Mouse (Mus musculus) ES-E14 (cell line): ENCODE data around the gene Acap3.

ENCODE experiments used
- CHD2 ChIP-seq: IDR thresholded peaks from 2 replicates; pipeline ENCODE4 v1.6.1; 2014; ENCODE audit warnings: mild to moderate bottlenecking, low read depth, low read length, inconsistent platforms
- HCFC1 ChIP-seq: IDR thresholded peaks from 2 replicates; pipeline ENCODE4 v1.6.1; 2012; ENCODE audit warnings: low read length, inconsistent platforms, borderline replicate concordance; ENCODE audit not compliant: insufficient read depth
- MAFK ChIP-seq: IDR thresholded peaks from 2 replicates; pipeline ENCODE4 v1.6.1; 2014; ENCODE audit warnings: mild to moderate bottlenecking, low read depth, low read length, inconsistent platforms; ENCODE audit not compliant: insufficient read depth
- ZC3H11A ChIP-seq: IDR thresholded peaks from 2 replicates; pipeline ENCODE4 v1.6.1; 2012; ENCODE audit warnings: low read depth, mild to moderate bottlenecking, inconsistent platforms, low read length, borderline replicate concordance
- ZNF384 ChIP-seq: IDR thresholded peaks from 2 replicates; pipeline ENCODE4 v1.6.1; 2012; ENCODE audit warnings: low read depth, low read length, inconsistent platforms

DNA sequence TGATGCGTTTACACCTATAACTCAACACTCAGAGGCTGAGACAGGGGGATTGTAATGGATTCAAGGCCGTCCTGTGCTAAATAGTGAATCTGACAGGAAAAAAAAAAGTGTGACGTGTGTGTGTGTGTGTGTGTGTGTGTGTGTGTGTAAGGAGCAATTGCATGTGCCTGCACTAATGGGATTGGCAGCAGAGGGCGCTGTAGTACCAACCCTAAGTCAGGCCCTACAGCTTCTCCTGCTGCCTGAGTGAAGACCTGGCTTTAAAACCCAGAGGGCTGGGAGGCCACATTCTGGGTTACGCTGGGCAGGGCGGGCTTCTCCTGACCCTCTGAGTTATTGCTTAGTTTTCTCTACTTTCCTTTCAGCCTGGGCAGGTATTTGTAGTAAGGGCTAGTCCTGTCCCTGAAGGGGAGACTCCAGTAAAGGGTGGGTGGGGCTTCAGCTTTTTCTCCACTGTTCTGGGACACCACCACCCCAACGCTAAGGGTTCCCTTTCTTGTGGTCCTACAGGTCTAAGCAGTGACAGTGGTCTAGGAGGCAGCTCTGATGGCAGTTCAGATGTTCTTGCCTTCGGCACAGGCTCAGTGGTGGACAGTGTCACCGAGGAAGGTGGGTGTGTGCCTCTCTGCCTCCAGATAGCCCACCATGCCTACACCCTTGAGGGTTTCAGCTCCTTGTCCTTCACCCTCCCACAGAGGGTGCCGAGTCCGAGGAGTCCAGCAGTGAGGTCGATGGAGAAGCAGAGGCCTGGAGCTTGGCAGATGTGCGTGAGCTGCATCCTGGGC lies 12.9 kb downstream of the Acap3 start:
- TF ChIP-seq HCFC1 (no peak), CHD2 (no peak), ZNF384 (no peak), MAFK (no peak), ZC3H11A (no peak)
